Mouse (Mus musculus) stomach, postnatal 0 days (tissue): ENCODE data around the gene Ankrd10. TPM values are rescaled to one million over a fixed set of nuclear protein-coding genes. Genes with fewer than 3 reads are reported as not detected.

Source experiments
- ATAC-seq: fragments of 200-750 bp; cut with Nextera tagmentation; 2 replicates; pipeline ENCODE4 v1.8.0; 2017; ENCODE audit not compliant: low FRiP score, low TSS enrichment
- DNase-seq: peaks from one replicate; pipeline ENCODE4 v3.0.0-alpha.2; 2016; ENCODE audit warnings: low spot score
- H3K27ac ChIP-seq: fragments of 300-500 bp; sonication (generic); replicated peaks from 2 replicates; pipeline ENCODE4 v1.5.1; 2014; ENCODE audit warnings: mild to moderate bottlenecking, control low read depth
- H3K27me3 ChIP-seq: fragments of 300-500 bp; sonication (generic); 2 replicates; pipeline ENCODE4 v1.6.1; 2014; ENCODE audit warnings: low read length; ENCODE audit not compliant: control insufficient read depth, insufficient read depth
- H3K36me3 ChIP-seq: fragments of 300-500 bp; sonication (generic); 2 replicates; pipeline ENCODE4 v1.6.1; 2014; ENCODE audit warnings: low read length, mixed read lengths; ENCODE audit not compliant: control insufficient read depth, insufficient read depth
- H3K4me1 ChIP-seq: fragments of 300-500 bp; sonication (generic); replicated peaks from 2 replicates; pipeline ENCODE4 v1.6.1; 2014; ENCODE audit warnings: antibody characterized with exemption; ENCODE audit not compliant: control insufficient read depth, insufficient read depth
- H3K4me2 ChIP-seq: fragments of 300-500 bp; sonication (generic); replicated peaks from 2 replicates; pipeline ENCODE4 v1.6.1; 2014; ENCODE audit warnings: low read depth, mild to moderate bottlenecking, control low read depth, moderate library complexity
- H3K4me3 ChIP-seq: fragments of 300-500 bp; sonication (generic); 2 replicates; pipeline ENCODE4 v1.5.1; 2014; ENCODE audit warnings: low read depth, low read length, control low read depth
- H3K9ac ChIP-seq: fragments of 300-500 bp; sonication (generic); 2 replicates; pipeline ENCODE4 v1.6.1; 2014; ENCODE audit warnings: mild to moderate bottlenecking, low read length, control low read depth, mixed read lengths
- H3K9me3 ChIP-seq: fragments of 300-500 bp; sonication (generic); 2 replicates; pipeline ENCODE4 v1.6.1; 2016; ENCODE audit warnings: low read length; ENCODE audit not compliant: control insufficient read depth
- CTCF ChIP-seq: IDR thresholded peaks from 2 replicates; pipeline ENCODE4 v1.5.1; 2016; ENCODE audit warnings: antibody characterized with exemption, low read depth, mild to moderate bottlenecking, moderate library complexity
- EP300 ChIP-seq: optimal IDR thresholded peaks from 2 replicates; pipeline ENCODE3; 2016; ENCODE audit warnings: antibody characterized with exemption
- WGBS: fragments of 180-500 bp; shearing (Covaris S2); extraction: QIAGEN DNeasy Blood & Tissue Kit; methylation state at CpG from one replicate; pipeline ENCODE4 v1.1.7; 2014; 5-methylcytosine and 5-hydroxymethylcytosine counted together
- polyA plus RNA-seq: library from polyadenylated mRNA; unstranded; fragments of >200 nt; fragmentation: Nextera tagmentation; extraction: Ambion mirVana; gene quantifications from 2 replicates; pipeline ENCODE4 v1.2.1, GENCODE M21; 2015

The Ankrd10 gene
- polyA plus RNA-seq, 1 experiment from 2014 or later = 27.9 TPM

- Histone ChIP-seq H3K27ac (peak overlapping the region; percentile 65), H3K4me3 (no peak overlapping the region), H3K27me3 (no peaks in the 10 kb centered on the region), H3K9ac (no peak overlapping the region), H3K9me3 (no peaks in the 10 kb centered on the region), H3K4me1 (no peaks in the 10 kb centered on the region), H3K36me3 (no peaks in the 10 kb centered on the region), H3K4me2 (no peak overlapping the region)
- peak; percentile 78 for ATAC-seq
- WGBS = 59% methylated on average over 20 of the region's 21 CpGs
- no peak for DNase-seq
- TF ChIP-seq EP300 = no peak
- no peak for TF ChIP-seq CTCF
Measured at GRCm38 (mm10) chr8:11585513-11586373, 49.8 kb downstream of the Ankrd10 start.

GRCm38 (mm10) chr8:11575604-11576384 lies 59.8 kb downstream of the Ankrd10 start:
- peak; percentile 80 for ATAC-seq
- TF ChIP-seq EP300 (no peak), CTCF (no peak)
- peak overlapping the region; percentile 46; the same call in 1 of the 2 replicates for H3K27ac ChIP-seq
- peak overlapping the region; percentile 13 for H3K9ac ChIP-seq
- 39% methylated on average over 16 of the region's 16 CpGs for WGBS
- H3K4me3 ChIP-seq = no peak overlapping the region
- no peaks in the 10 kb centered on the region for H3K36me3 ChIP-seq
- no peaks in the 10 kb centered on the region for H3K9me3 ChIP-seq
- H3K4me1 ChIP-seq = peaks cover 4% of the 10 kb centered on the region; the same call in 1 of the 2 replicates
- no peaks in the 10 kb centered on the region for H3K27me3 ChIP-seq
- no peak overlapping the region for H3K4me2 ChIP-seq
- DNase-seq = peak; percentile 30

- no peak for TF ChIP-seq EP300
- no peak for TF ChIP-seq CTCF
- peaks cover 4% of the 10 kb centered on the region; the same call in 1 of the 2 replicates for H3K4me1 ChIP-seq
- H3K9ac ChIP-seq = no peak overlapping the region; the same call in none of the 2 replicates
- no peaks in the 10 kb centered on the region for H3K9me3 ChIP-seq
- H3K27me3 ChIP-seq = no peaks in the 10 kb centered on the region
- WGBS = 48% methylated on average over 9 of the region's 9 CpGs
- no peaks in the 10 kb centered on the region for H3K36me3 ChIP-seq
- no peak overlapping the region for H3K4me2 ChIP-seq
- H3K4me3 ChIP-seq = no peak overlapping the region
- H3K27ac ChIP-seq = peak overlapping the region; percentile 46; the same call in 1 of the 2 replicates
- ATAC-seq = no peak; the same call in 1 of the 2 replicates
- no peak for DNase-seq
Measured at GRCm38 (mm10) chr8:11574911-11575603, 60.5 kb downstream of the Ankrd10 start.

GRCm38 (mm10) chr8:11572428-11572827 lies 63.1 kb downstream of the Ankrd10 start:
- Histone ChIP-seq H3K4me1 (peaks cover 4% of the 10 kb centered on the region; the same call in 1 of the 2 replicates), H3K36me3 (no peaks in the 10 kb centered on the region), H3K9ac (no peak overlapping the region), H3K4me3 (no peak overlapping the region), H3K4me2 (no peak overlapping the region), H3K9me3 (no peaks in the 10 kb centered on the region), H3K27me3 (no peaks in the 10 kb centered on the region), H3K27ac (no peak overlapping the region)
- DNase-seq = no peak
- no peak for ATAC-seq
- TF ChIP-seq CTCF (no peak), EP300 (no peak)
- 76% methylated on average over 6 of the region's 6 CpGs for WGBS

GRCm38 (mm10) chr8:11571950-11572349 lies 63.6 kb downstream of the Ankrd10 start:
- Histone ChIP-seq H3K4me2 (no peak overlapping the region), H3K27me3 (no peaks in the 10 kb centered on the region), H3K9ac (no peak overlapping the region), H3K4me1 (peaks cover 4% of the 10 kb centered on the region; the same call in 1 of the 2 replicates), H3K9me3 (no peaks in the 10 kb centered on the region), H3K36me3 (no peaks in the 10 kb centered on the region), H3K4me3 (no peak overlapping the region), H3K27ac (no peak overlapping the region)
- no peak for ATAC-seq
- WGBS = 86% methylated on average over 10 of the region's 10 CpGs
- DNase-seq = no peak
- TF ChIP-seq EP300 = no peak
- no peak for TF ChIP-seq CTCF
